Mouse (Mus musculus) E14TG2a.4 (cell line): ENCODE results near the gene Pxmp4.

Source experiments
- CTCF ChIP-seq: conservative IDR thresholded peaks from 2 replicates; pipeline ENCODE4 v1.5.1; 2014; ENCODE audit warnings: low read length
- NANOG ChIP-seq: IDR thresholded peaks from 2 replicates; pipeline ENCODE4 v1.6.1; 2014; ENCODE audit warnings: borderline replicate concordance, low read length, mixed read lengths

GRCm38 (mm10) chr2:154635826-154636225 is 32.3 kb upstream of the Pxmp4 start:
- no peak for TF ChIP-seq CTCF
- no peak for TF ChIP-seq NANOG
